In genomic region chr16:95273101-95273500, GRCm38 (mm10) we compare ENCODE assay signal across 29 mouse cellular contexts. TPM values are rescaled to one million over a fixed set of nuclear protein-coding genes. Genes with fewer than 3 reads are reported as not detected.
A peak's percentile ranks its signal among the peaks of the same experiment; 100 is the strongest.
DNase-seq lines count a peak whose midpoint lies in the region; ATAC-seq and TF ChIP-seq lines count a peak whose summit lies in the region.
"Had no signal": no experiment of that assay in that cellular context is flagged by ENCODE, and none has a peak within 500 bp of the region (broad histone marks: within the 10 kb centered on the region; RNA-seq: fewer than 3 reads in every experiment).

No protein-coding gene starts in this region.

- H3K9ac ChIP-seq in lung, postnatal 0 days (replicated peaks; ENCODE audit: low read depth), result no peak overlapping the region
- H3K9ac ChIP-seq in stomach, postnatal 0 days (ENCODE audit: low read length), result no peak overlapping the region
- H3K9ac ChIP-seq in midbrain, embryonic 13.5 days (replicated peaks), result no peak overlapping the region
- H3K9ac ChIP-seq: forebrain, embryonic 13.5 days; heart, embryonic 12.5 days; heart, embryonic 15.5 days; hindbrain, embryonic 12.5 days; hindbrain, embryonic 15.5 days had no signal

- H3K9me3 ChIP-seq in lung, postnatal 0 days (ENCODE audit: low read length), result no peaks in the 10 kb centered on the region
- no peaks in the 10 kb centered on the region for H3K9me3 ChIP-seq in stomach, postnatal 0 days (ENCODE audit: control insufficient read depth, low read length)
- H3K9me3 ChIP-seq in midbrain, embryonic 13.5 days, result no peaks in the 10 kb centered on the region
- H3K9me3 ChIP-seq: forebrain, embryonic 13.5 days; heart, embryonic 12.5 days; heart, embryonic 15.5 days; hindbrain, embryonic 12.5 days; hindbrain, embryonic 15.5 days had no signal

- ATAC-seq in lung, postnatal 0 days, result peak; percentile 81
- ATAC-seq in activated CD4-positive, CD25-positive, alpha-beta regulatory T cell, adult 4 months, result peak; percentile 44
- ATAC-seq in stomach, postnatal 0 days (ENCODE audit: low FRiP score, low TSS enrichment), result peak; percentile 78
- ATAC-seq in midbrain, embryonic 13.5 days, result no peak
- ATAC-seq: forebrain, embryonic 13.5 days; forebrain, embryonic 16.5 days; intestine, embryonic 16.5 days; Patski had no signal

- peak; percentile 16 for DNase-seq in heart, adult 11 months
- DNase-seq in heart, postnatal 10 days, result no peak
- DNase-seq in lung, postnatal 0 days (ENCODE audit: low spot score), result peak; percentile 79
- no peak for DNase-seq in lung, postnatal 4 days
- no peak for DNase-seq in stomach, postnatal 0 days (ENCODE audit: low spot score)
- DNase-seq in thymus, postnatal 10 days (ENCODE audit: low spot score in 2 of 2), result no peak
- DNase-seq: adrenal gland, adult 2 months; adrenal gland, postnatal 14 days; B cell, adult 2 months; cerebellum, adult 11 months; cerebellum, adult 2 months; cerebellum, adult 9-11 months; cerebellum, postnatal 36 days; embryo, embryonic 11 days; gastrocnemius, postnatal 10 days; gastrocnemius, postnatal 36 days; kidney, adult 18-20 months had no signal

- TF ChIP-seq EP300 in lung, postnatal 0 days (IDR thresholded peaks at IDR 0.05), result peak; percentile 81
- no peak for TF ChIP-seq EP300 in stomach, postnatal 0 days (optimal IDR thresholded peaks at IDR 0.05)

- no peak overlapping the region for H3K4me2 ChIP-seq in lung, postnatal 0 days (replicated peaks; ENCODE audit: low read depth, low read length)
- H3K4me2 ChIP-seq in stomach, postnatal 0 days (replicated peaks; ENCODE audit: low read depth), result no peak overlapping the region
- H3K4me2 ChIP-seq in midbrain, embryonic 13.5 days (replicated peaks), result no peak overlapping the region
- H3K4me2 ChIP-seq: forebrain, embryonic 13.5 days; heart, embryonic 12.5 days; heart, embryonic 15.5 days; hindbrain, embryonic 12.5 days; hindbrain, embryonic 15.5 days had no signal

- WGBS in lung, postnatal 0 days, result 54% methylated on average over 2 of the region's 2 CpGs
- WGBS in stomach, postnatal 0 days, result 50% methylated on average over 2 of the region's 2 CpGs
- WGBS in midbrain, embryonic 13.5 days, result 88% methylated on average over 2 of the region's 2 CpGs

- peaks cover 3% of the 10 kb centered on the region; the same call in 1 of the 2 replicates for H3K4me1 ChIP-seq in lung, postnatal 0 days (ENCODE audit: insufficient read depth, low read depth, low read length)
- no peaks in the 10 kb centered on the region for H3K4me1 ChIP-seq in stomach, postnatal 0 days (replicated peaks; ENCODE audit: control insufficient read depth, insufficient read depth)
- no peaks in the 10 kb centered on the region for H3K4me1 ChIP-seq in midbrain, embryonic 13.5 days (replicated peaks)
- H3K4me1 ChIP-seq: forebrain, embryonic 13.5 days; heart, embryonic 12.5 days; heart, embryonic 15.5 days; hindbrain, embryonic 12.5 days; hindbrain, embryonic 15.5 days had no signal

- no peak for TF ChIP-seq CTCF in lung, postnatal 0 days (IDR thresholded peaks at IDR 0.05)
- no peak for TF ChIP-seq CTCF in stomach, postnatal 0 days (IDR thresholded peaks at IDR 0.05; ENCODE audit: low read depth)

- no peaks in the 10 kb centered on the region for H3K36me3 ChIP-seq in lung, postnatal 0 days (ENCODE audit: insufficient read depth, low read length)
- H3K36me3 ChIP-seq in stomach, postnatal 0 days (ENCODE audit: control insufficient read depth, insufficient read depth, low read length), result no peaks in the 10 kb centered on the region
- H3K36me3 ChIP-seq in midbrain, embryonic 13.5 days, result no peaks in the 10 kb centered on the region
- H3K36me3 ChIP-seq: heart, embryonic 12.5 days; heart, embryonic 15.5 days; hindbrain, embryonic 12.5 days; hindbrain, embryonic 15.5 days had no signal

- H3K27me3 ChIP-seq in lung, postnatal 0 days (replicated peaks; ENCODE audit: insufficient read depth, low read length), result no peaks in the 10 kb centered on the region
- no peaks in the 10 kb centered on the region for H3K27me3 ChIP-seq in stomach, postnatal 0 days (ENCODE audit: control insufficient read depth, insufficient read depth, low read length)
- H3K27me3 ChIP-seq in midbrain, embryonic 13.5 days, result no peaks in the 10 kb centered on the region
- H3K27me3 ChIP-seq: forebrain, embryonic 13.5 days; heart, embryonic 12.5 days; heart, embryonic 15.5 days; hindbrain, embryonic 12.5 days; hindbrain, embryonic 15.5 days; Patski had no signal

- H3K27ac ChIP-seq in lung, postnatal 0 days (ENCODE audit: low read length), result no peak overlapping the region
- no peak overlapping the region for H3K27ac ChIP-seq in stomach, postnatal 0 days (replicated peaks)
- no peak overlapping the region for H3K27ac ChIP-seq in midbrain, embryonic 13.5 days
- H3K27ac ChIP-seq: forebrain, embryonic 13.5 days; heart, embryonic 15.5 days; hindbrain, embryonic 12.5 days; hindbrain, embryonic 15.5 days had no signal

- intact Hi-C loops in heart, postnatal 10 days (cut with DNase I), result no loop called here

- no peak overlapping the region for H3K4me3 ChIP-seq in lung, postnatal 0 days (ENCODE audit: low read depth, low read length)
- H3K4me3 ChIP-seq in stomach, postnatal 0 days (ENCODE audit: low read depth, low read length), result no peak overlapping the region
- no peak overlapping the region for H3K4me3 ChIP-seq in midbrain, embryonic 13.5 days (replicated peaks)
- H3K4me3 ChIP-seq: forebrain, embryonic 13.5 days; heart, embryonic 12.5 days; heart, embryonic 15.5 days; hindbrain, embryonic 12.5 days; hindbrain, embryonic 15.5 days had no signal

RNA-seq across cellular contexts. Expression of gene Kcnj15, which starts 15.7 kb away (rescaled TPM):
- 1 to 10 TPM; 2.3 to 3.6 TPM for total RNA-seq in heart, postnatal 10 days (2021)
- polyA plus RNA-seq in lung, postnatal 0 days (2015; fragmentation: Nextera tagmentation; extraction: Ambion mirVana), result 11.5 and 15.8 TPM in 2 replicates
- polyA plus RNA-seq in activated CD4-positive, CD25-positive, alpha-beta regulatory T cell, adult 4 months (2017; shearing (Covaris generic)), result 1 to 10 TPM in 1 of 2 experiments, under 1 TPM in 1; 0.79 to 1.4 TPM
- 10.5 and 10.6 TPM in 2 replicates for polyA plus RNA-seq in stomach, postnatal 0 days (2015; fragmentation: Nextera tagmentation; extraction: Ambion mirVana)
- 0.04 and 0.26 TPM in 2 replicates for polyA plus RNA-seq in midbrain, embryonic 13.5 days (2015; fragmentation: Nextera tagmentation; extraction: Ambion mirVana)
- total RNA-seq: granulocyte monocyte progenitor cell, adult 5-6 weeks; hematopoietic stem cell, adult 5-6 weeks had no signal
- polyA plus RNA-seq: cerebellum, adult 2 months; forebrain, embryonic 16.5 days had no signal

Comparison
In these comparisons a context has a peak if more than half of its experiments do, and no peak if none do; other contexts are left out.
1. DNase-seq: peak in heart, adult 11 months (single experiment) and lung, postnatal 0 days (single experiment); none in heart, postnatal 10 days (0 of 2), lung, postnatal 4 days (0 of 2), stomach, postnatal 0 days (single experiment) and thymus, postnatal 10 days (0 of 2).